Mouse (Mus musculus): ENCODE results near the gene D630023F18Rik. TPM values are rescaled to one million over a fixed set of nuclear protein-coding genes. Genes with fewer than 3 reads are reported as not detected.

D630023F18Rik gene
- polyA plus RNA-seq, 1 experiment from 2014 or later, result 3.1 TPM

GRCm38 (mm10) chr1:65096953-65097352 lies 26.1 kb downstream of the D630023F18Rik start:
- Histone ChIP-seq H3K4me1 (ENCODE audit: control insufficient read depth, insufficient read depth, low read length) (no peaks in the 10 kb centered on the region), H3K36me3 (ENCODE audit: control insufficient read depth, insufficient read depth, low read length) (no peaks in the 10 kb centered on the region), H3K4me2 (ENCODE audit: low read length) (no peak overlapping the region), H3K27me3 (ENCODE audit: control insufficient read depth, insufficient read depth, low read depth, low read length) (no peaks in the 10 kb centered on the region), H3K9me3 (replicated peaks; ENCODE audit: control insufficient read depth, low read length, poor library complexity, severe bottlenecking) (no peaks in the 10 kb centered on the region), H3K27ac (ENCODE audit: low read length) (no peak overlapping the region), H3K9ac (ENCODE audit: low read depth, low read length) (no peak overlapping the region), H3K4me3 (ENCODE audit: low read depth, low read length) (no peak overlapping the region)
- ATAC-seq, result no peak
- WGBS, result 89% methylated on average over 3 of the region's 3 CpGs

GRCm38 (mm10) chr1:65091566-65091965 lies 31.4 kb downstream of the D630023F18Rik start:
- Histone ChIP-seq H3K4me1 (ENCODE audit: control insufficient read depth, insufficient read depth, low read length) (no peaks in the 10 kb centered on the region), H3K4me3 (ENCODE audit: low read depth, low read length) (no peak overlapping the region), H3K9ac (ENCODE audit: low read depth, low read length) (no peak overlapping the region), H3K27me3 (ENCODE audit: control insufficient read depth, insufficient read depth, low read depth, low read length) (no peaks in the 10 kb centered on the region), H3K4me2 (ENCODE audit: low read length) (no peak overlapping the region), H3K9me3 (replicated peaks; ENCODE audit: control insufficient read depth, low read length, poor library complexity, severe bottlenecking) (no peaks in the 10 kb centered on the region), H3K36me3 (ENCODE audit: control insufficient read depth, insufficient read depth, low read length) (no peaks in the 10 kb centered on the region), H3K27ac (ENCODE audit: low read length) (no peak overlapping the region)
- no peak for ATAC-seq
- 90% methylated on average over 3 of the region's 3 CpGs for WGBS

GRCm38 (mm10) chr1:65090370-65090769 lies 32.6 kb downstream of the D630023F18Rik start:
- Histone ChIP-seq H3K27ac (ENCODE audit: low read length) (no peak overlapping the region), H3K4me1 (ENCODE audit: control insufficient read depth, insufficient read depth, low read length) (no peaks in the 10 kb centered on the region), H3K4me2 (ENCODE audit: low read length) (no peak overlapping the region), H3K9ac (ENCODE audit: low read depth, low read length) (no peak overlapping the region), H3K4me3 (ENCODE audit: low read depth, low read length) (no peak overlapping the region), H3K9me3 (replicated peaks; ENCODE audit: control insufficient read depth, low read length, poor library complexity, severe bottlenecking) (no peaks in the 10 kb centered on the region), H3K27me3 (ENCODE audit: control insufficient read depth, insufficient read depth, low read depth, low read length) (no peaks in the 10 kb centered on the region), H3K36me3 (ENCODE audit: control insufficient read depth, insufficient read depth, low read length) (no peaks in the 10 kb centered on the region)
- 81% methylated on average over 2 of the region's 2 CpGs for WGBS
- no peak for ATAC-seq

- Histone ChIP-seq H3K4me3 (ENCODE audit: low read depth, low read length) (no peak overlapping the region), H3K27ac (ENCODE audit: low read length) (no peak overlapping the region), H3K9ac (ENCODE audit: low read depth, low read length) (no peak overlapping the region), H3K36me3 (ENCODE audit: control insufficient read depth, insufficient read depth, low read length) (no peaks in the 10 kb centered on the region), H3K4me2 (ENCODE audit: low read length) (no peak overlapping the region), H3K9me3 (replicated peaks; ENCODE audit: control insufficient read depth, low read length, poor library complexity, severe bottlenecking) (no peaks in the 10 kb centered on the region), H3K4me1 (ENCODE audit: control insufficient read depth, insufficient read depth, low read length) (no peaks in the 10 kb centered on the region), H3K27me3 (ENCODE audit: control insufficient read depth, insufficient read depth, low read depth, low read length) (no peaks in the 10 kb centered on the region)
- no peak for ATAC-seq
- 86% methylated on average over 6 of the region's 6 CpGs for WGBS
Observed at GRCm38 (mm10) chr1:65088567-65089356, 34.3 kb downstream of the D630023F18Rik start.

- H3K4me1 ChIP-seq (ENCODE audit: control insufficient read depth, insufficient read depth, low read length), result no peaks in the 10 kb centered on the region
- WGBS, result 19% methylated on average over 7 of the region's 7 CpGs
- no peak within 1 kb of the TSS for H3K27ac ChIP-seq (ENCODE audit: low read length)
- peak within 1 kb of the TSS; percentile 14; the same call in 1 of the 2 replicates for H3K4me2 ChIP-seq (ENCODE audit: low read length)
- H3K4me3 ChIP-seq (ENCODE audit: low read depth, low read length), result no peak within 1 kb of the TSS
- H3K27me3 ChIP-seq (ENCODE audit: control insufficient read depth, insufficient read depth, low read depth, low read length), result no peaks in the 10 kb centered on the region
- H3K36me3 ChIP-seq (ENCODE audit: control insufficient read depth, insufficient read depth, low read length), result no peaks in the 10 kb centered on the region
- ATAC-seq, result no peak
- no peaks in the 10 kb centered on the region for H3K9me3 ChIP-seq (replicated peaks; ENCODE audit: control insufficient read depth, low read length, poor library complexity, severe bottlenecking)
- no peak within 1 kb of the TSS for H3K9ac ChIP-seq (ENCODE audit: low read depth, low read length)
Observed at GRCm38 (mm10) chr1:65082188-65082587, 40.8 kb downstream of the D630023F18Rik start, which contains the start of gene Crygb. TSS of gene Crygb (minus strand) at chr1:65082288.

GRCm38 (mm10) chr1:65075607-65076006 lies 47.4 kb downstream of the D630023F18Rik start:
- Histone ChIP-seq H3K36me3 (ENCODE audit: control insufficient read depth, insufficient read depth, low read length) (no peaks in the 10 kb centered on the region), H3K4me2 (ENCODE audit: low read length) (no peak overlapping the region), H3K9ac (ENCODE audit: low read depth, low read length) (no peak overlapping the region), H3K4me1 (ENCODE audit: control insufficient read depth, insufficient read depth, low read length) (no peaks in the 10 kb centered on the region), H3K27me3 (ENCODE audit: control insufficient read depth, insufficient read depth, low read depth, low read length) (no peaks in the 10 kb centered on the region), H3K27ac (ENCODE audit: low read length) (no peak overlapping the region), H3K9me3 (replicated peaks; ENCODE audit: control insufficient read depth, low read length, poor library complexity, severe bottlenecking) (no peaks in the 10 kb centered on the region), H3K4me3 (ENCODE audit: low read depth, low read length) (no peak overlapping the region)
- WGBS, result 30% methylated on average over 5 of the region's 5 CpGs
- ATAC-seq, result no peak

GRCm38 (mm10) chr1:65073589-65073988 lies 49.4 kb downstream of the D630023F18Rik start, which contains the start of gene Crygc:
TSS of gene Crygc (minus strand) at chr1:65073689.
- Histone ChIP-seq H3K4me3 (ENCODE audit: low read depth, low read length) (no peak within 1 kb of the TSS), H3K9ac (ENCODE audit: low read depth, low read length) (no peak within 1 kb of the TSS), H3K27ac (ENCODE audit: low read length) (no peak within 1 kb of the TSS), H3K4me1 (ENCODE audit: control insufficient read depth, insufficient read depth, low read length) (no peaks in the 10 kb centered on the region), H3K36me3 (ENCODE audit: control insufficient read depth, insufficient read depth, low read length) (no peaks in the 10 kb centered on the region), H3K4me2 (ENCODE audit: low read length) (no peak within 1 kb of the TSS), H3K27me3 (ENCODE audit: control insufficient read depth, insufficient read depth, low read depth, low read length) (no peaks in the 10 kb centered on the region), H3K9me3 (replicated peaks; ENCODE audit: control insufficient read depth, low read length, poor library complexity, severe bottlenecking) (no peaks in the 10 kb centered on the region)
- WGBS, result 62% methylated on average over 6 of the region's 6 CpGs
- ATAC-seq, result no peak

- no peak overlapping the region for H3K27ac ChIP-seq (ENCODE audit: low read length)
- H3K36me3 ChIP-seq (ENCODE audit: control insufficient read depth, insufficient read depth, low read length), result no peaks in the 10 kb centered on the region
- no peaks in the 10 kb centered on the region for H3K4me1 ChIP-seq (ENCODE audit: control insufficient read depth, insufficient read depth, low read length)
- ATAC-seq, result no peak
- no peak overlapping the region for H3K4me3 ChIP-seq (ENCODE audit: low read depth, low read length)
- no peaks in the 10 kb centered on the region for H3K27me3 ChIP-seq (ENCODE audit: control insufficient read depth, insufficient read depth, low read depth, low read length)
- H3K9me3 ChIP-seq (replicated peaks; ENCODE audit: control insufficient read depth, low read length, poor library complexity, severe bottlenecking), result no peaks in the 10 kb centered on the region
- no peak overlapping the region for H3K4me2 ChIP-seq (ENCODE audit: low read length)
- H3K9ac ChIP-seq (ENCODE audit: low read depth, low read length), result no peak overlapping the region
Observed at GRCm38 (mm10) chr1:65067842-65068241, 55.2 kb downstream of the D630023F18Rik start.

GRCm38 (mm10) chr1:65064201-65064600 lies 58.8 kb downstream of the D630023F18Rik start:
- Histone ChIP-seq H3K4me2 (ENCODE audit: low read length) (no peak overlapping the region), H3K9ac (ENCODE audit: low read depth, low read length) (no peak overlapping the region), H3K4me3 (ENCODE audit: low read depth, low read length) (no peak overlapping the region), H3K27me3 (ENCODE audit: control insufficient read depth, insufficient read depth, low read depth, low read length) (no peaks in the 10 kb centered on the region), H3K4me1 (ENCODE audit: control insufficient read depth, insufficient read depth, low read length) (no peaks in the 10 kb centered on the region), H3K36me3 (ENCODE audit: control insufficient read depth, insufficient read depth, low read length) (no peaks in the 10 kb centered on the region), H3K9me3 (replicated peaks; ENCODE audit: control insufficient read depth, low read length, poor library complexity, severe bottlenecking) (no peaks in the 10 kb centered on the region), H3K27ac (ENCODE audit: low read length) (no peak overlapping the region)
- ATAC-seq, result no peak
- 81% methylated on average over 15 of the region's 15 CpGs for WGBS
